Mouse (Mus musculus) small intestine, adult 2 months (tissue): ENCODE measurements at regions not wholly inside any gene's neighbourhood (a gene's known extent, or its start where the extent isn't known, plus 50 kb on each side); places are given as distances from the start of the nearest gene placed in this dataset.

Experiments
- CTCF ChIP-seq: fragments of 200-500 bp; IDR thresholded peaks from 2 replicates; pipeline ENCODE4 v1.5.1; 2012; ENCODE audit warnings: low read depth, mild to moderate bottlenecking, control low read depth, inconsistent platforms, low read length, moderate library complexity, mixed read lengths; ENCODE audit not compliant: insufficient replicate concordance, insufficient read length; ENCODE audit errors: extremely low read depth
- POLR2A ChIP-seq: fragments of 200-500 bp; IDR thresholded peaks from 2 replicates; pipeline ENCODE4 v1.6.1; 2012; ENCODE audit warnings: low read depth, mild to moderate bottlenecking, control low read depth, inconsistent platforms, low read length, moderate library complexity

DNA sequence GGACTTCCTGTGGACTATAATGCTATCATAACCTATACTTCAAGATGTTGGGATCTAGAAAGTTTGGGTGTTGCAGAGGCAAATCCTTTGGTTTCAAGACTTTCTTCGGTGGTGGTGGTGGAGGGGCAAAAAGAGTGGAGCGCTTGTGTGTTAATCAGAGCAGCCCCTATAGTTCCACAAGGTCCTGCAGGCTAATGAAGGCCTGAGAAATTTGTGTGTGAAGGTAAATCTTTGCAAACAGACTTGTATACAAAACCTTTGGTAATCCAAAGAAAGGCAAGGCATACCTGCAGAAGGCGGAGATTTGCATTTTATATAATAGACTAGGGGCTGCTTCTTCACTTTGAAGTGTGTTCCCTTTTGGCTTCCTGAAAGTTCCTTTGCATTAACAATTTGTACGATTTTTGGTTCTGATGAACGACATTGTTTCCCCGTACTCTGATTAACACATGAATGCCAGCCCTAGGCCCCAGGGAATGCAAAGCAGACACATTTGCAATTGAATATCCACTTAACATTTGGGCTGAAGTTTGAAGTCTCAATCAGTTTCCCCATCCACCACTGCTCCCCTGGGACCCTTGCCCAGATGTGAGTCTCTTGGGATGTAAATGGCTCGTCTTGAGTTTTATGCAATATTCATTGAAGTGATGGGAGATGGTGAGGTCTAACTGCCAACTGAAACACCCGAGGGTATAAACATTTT, 1150.7 kb downstream of the Mrps31 start:
- TF ChIP-seq CTCF (no peak), POLR2A (no peak)
